Mouse (Mus musculus) liver, embryonic 14.5 days (tissue): Measurements from ENCODE around the gene Pum1.

ENCODE experiments used
- CTCF ChIP-seq: IDR thresholded peaks from 2 replicates; pipeline ENCODE4 v1.5.1; 2016; ENCODE audit warnings: antibody characterized with exemption, low read depth, control low read depth
- EP300 ChIP-seq: IDR thresholded peaks from 2 replicates; pipeline ENCODE4 v1.6.1; 2016; ENCODE audit warnings: antibody characterized with exemption, low read depth

DNA sequence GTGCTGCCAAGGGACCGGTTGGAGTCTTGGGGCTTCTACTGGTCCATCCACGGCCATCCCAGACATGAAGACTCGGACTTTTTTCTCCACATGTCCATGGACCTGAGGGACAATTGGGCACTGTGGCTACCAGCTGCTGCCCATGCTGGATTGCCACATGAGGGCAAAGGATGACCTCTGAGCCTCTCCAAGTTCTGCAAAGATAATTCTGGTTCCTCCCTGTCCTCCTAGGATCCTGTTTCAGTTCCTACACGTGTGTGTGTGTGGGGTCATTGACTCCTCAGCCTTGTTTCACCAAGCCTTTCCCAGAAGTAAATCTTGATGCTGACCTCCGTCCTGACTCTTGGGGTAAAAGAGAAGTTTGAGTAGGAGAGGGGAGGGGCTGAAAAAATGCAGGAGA, 124.4 kb downstream of the Pum1 start:
- TF ChIP-seq CTCF (no peak), EP300 (no peak)
